Mouse (Mus musculus): ENCODE measurements around the gene Exosc10.

Gene Exosc10

DNA sequence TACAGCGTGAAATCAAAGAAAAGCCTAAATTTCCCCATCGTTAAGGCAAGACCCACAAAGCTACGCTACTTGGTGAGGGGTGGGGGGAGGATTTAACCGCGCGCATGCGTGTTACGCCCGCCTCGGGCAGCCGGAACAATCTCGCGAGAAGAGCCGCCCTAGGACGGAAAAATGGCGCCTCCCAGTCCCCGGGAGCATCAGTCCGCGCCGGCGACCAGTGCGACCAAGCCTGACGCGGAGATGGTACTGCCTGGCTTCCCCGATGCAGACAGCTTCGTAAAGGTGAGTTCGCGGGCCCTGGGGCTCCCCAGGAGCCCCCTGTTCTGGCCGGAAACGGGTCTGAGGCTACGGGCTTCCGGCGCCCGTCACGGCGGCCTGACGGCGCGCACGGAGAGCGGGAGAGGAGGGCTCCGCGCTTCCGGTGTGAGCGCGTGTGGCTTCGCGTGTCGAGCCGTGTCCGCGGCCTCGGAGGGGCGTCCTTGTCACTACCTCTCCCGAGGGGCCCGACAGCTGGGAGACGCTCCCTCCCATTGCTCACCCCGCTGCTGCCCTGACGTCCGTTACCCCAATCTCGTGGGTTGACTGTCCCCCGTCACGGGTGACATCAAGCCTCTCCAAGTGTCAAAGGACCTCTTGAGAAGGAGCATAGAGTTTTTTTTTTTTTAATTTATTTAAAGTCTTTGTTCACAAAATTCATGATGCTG lies at the start of gene Exosc10:
Gene Exosc10 (plus strand): TSS at position 133 of the 704 bp plus-strand sequence.
- DNase-seq (ENCODE audit: low spot score) = peak; percentile 89

DNA sequence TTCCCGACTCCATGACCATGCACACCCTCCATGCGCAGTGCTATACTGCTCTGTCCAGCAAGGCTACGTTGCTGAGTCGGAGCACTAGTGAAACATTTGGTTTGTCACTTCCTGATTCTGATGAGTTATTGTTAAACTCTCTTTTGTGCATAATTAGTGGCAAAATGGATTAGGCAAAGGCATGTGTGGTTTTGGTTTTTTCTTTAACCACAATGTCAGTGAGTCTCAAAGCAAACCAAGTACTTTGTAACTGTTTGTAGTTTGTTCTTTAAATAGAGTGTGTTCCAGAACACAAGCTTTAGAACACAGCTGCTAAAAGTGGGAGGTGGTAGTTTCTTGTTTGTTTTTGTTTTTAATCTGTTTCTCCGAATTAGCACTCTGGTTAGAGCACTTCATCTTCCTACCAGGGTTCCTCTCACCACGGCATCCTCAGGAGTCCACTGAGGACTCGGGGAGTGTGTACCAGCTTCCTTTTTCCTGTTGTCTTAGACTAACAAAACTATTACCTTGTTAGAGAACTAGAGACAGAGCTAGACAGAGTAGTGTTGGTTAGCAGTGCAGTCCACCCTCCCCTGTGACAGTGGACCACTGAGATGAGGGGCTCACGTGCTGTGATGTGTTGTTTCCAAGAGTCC lies 48.7 kb upstream of the Exosc10 start:
- DNase-seq (ENCODE audit: low spot score) = no peak

DNA sequence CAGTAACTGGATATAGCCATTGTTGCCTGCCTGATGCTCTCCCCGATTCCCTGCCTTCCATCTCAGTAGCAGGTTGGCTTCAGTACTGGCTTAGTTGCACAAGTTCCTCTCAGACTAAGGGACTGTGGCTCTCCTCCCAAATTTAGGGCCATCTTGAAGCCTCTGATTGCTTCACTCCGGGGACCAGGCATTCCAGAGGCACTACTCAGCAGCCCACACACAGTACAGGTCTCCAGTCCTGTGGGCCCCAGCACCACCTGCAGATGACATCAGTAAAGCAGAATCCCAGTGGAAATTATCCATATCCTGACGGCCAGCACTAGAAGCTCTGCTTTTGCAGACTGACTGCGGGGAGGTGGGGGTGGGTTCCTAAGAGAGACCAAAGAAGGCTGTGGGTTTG lies 47.5 kb upstream of the Exosc10 start:
- DNase-seq (ENCODE audit: low spot score) = no peak

DNA sequence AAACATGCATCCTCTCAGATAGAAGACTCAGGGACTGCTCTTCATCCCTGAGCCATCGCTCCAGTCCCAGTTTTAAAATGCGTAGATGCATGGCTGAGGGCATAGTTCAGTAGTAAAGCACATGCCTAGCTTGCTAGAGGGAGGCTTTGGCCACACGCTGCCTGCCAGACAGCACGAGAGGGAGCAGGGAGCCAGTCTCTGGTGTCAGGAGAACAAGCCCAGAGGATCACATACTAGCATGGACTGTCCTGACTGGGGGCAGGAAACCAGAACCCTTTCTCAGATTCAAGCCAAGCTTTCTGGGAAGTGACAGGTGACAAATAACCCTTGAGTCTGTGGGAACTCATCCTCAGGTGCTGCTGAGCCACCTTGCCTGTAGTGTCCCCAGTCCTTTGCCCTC lies 46.9 kb upstream of the Exosc10 start:
- no peak for DNase-seq (ENCODE audit: low spot score)

DNA sequence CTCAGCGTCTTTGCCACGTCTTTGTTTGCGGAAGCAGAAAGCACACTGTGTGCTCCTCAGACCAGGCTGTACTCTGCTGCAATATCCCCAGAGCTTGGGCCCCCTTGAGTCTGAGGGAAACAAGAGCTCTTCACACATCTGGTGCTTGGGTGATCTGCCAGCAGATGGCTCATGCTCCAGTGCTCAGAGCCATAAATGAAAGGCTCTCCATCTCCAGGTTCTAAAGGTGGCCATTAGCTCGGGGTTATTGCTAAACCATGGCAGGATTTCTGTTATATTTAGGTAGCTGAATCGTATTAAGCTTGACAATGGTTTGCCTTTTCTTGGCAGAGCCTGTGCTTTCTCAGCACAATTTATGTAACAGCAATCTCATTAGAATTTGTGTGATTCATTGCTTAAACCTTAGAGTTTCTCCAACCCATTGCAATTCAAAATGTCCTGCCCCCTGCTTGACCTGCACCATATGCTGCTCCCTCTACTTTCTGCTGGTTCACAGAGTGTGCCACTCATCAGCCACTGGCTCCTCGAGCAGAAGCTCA lies 45.1 kb upstream of the Exosc10 start:
- no peak for DNase-seq (ENCODE audit: low spot score)

DNA sequence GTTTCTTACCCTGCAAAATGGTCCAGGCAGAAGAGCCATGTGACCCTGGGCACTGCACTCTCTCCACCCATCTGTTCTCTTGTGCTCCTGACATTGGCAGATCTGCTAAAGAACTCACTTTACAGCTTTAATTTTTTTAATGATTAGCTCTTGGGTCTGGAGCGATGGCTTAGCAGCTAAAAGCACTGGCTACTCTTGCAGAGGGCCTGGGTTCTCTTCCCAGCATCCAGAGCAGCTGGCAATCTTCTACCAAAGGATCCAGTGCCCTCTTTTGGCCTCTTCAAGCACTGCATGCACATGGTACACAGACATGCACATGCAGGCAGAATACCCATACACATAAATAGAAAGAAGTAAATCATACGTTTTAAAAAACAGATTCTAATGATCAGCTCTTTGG lies 42.9 kb upstream of the Exosc10 start:
- no peak for DNase-seq (ENCODE audit: low spot score)

DNA sequence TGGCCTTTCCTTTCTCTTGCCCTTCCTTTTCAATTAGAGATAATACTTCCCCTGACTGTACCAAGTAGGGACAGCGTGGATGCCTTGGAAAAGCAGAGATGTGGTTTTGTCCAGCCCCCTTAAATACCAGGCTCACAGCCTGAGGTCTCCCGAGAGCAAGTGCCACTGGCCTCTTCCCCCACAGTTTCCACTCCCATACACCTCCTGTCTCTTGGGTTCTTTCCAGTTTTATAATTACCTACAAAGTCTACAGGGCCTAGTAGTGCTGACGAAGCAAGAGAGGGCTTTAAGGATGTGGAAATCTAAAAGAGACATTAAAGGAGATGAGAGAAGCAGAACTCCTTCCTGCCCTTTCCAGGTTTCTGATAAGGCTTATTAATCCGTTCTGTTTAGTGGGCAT lies 40.4 kb upstream of the Exosc10 start:
- no peak for DNase-seq (ENCODE audit: low spot score)

DNA sequence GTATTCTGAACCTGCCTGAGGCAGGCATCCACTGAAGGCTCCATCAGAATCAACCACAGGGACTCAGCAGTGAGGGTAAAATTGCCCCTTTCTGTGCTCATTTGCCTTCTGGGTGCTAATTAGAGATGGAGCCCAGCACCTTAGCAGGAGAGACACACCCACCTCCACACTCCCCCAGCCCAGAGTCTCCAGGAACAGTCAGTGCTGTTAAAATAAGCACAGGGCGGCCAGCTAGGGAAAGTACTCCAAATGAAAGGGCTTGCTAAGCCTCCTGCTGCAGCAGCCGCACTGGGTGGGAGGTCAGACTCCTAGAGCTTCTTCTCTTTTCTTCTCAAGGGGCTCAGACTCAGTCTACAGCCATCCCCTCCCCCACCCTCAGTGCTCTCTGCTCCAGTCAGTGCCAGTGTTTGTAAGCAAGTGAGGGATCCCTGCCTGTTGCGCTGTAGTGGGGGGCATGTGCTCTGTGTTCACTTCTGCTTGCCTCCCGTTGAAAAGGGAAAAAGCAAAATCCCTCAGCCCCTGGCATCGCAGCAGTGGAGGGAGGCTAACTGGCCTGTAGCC lies 39.9 kb upstream of the Exosc10 start:
- DNase-seq (ENCODE audit: low spot score) = no peak

DNA sequence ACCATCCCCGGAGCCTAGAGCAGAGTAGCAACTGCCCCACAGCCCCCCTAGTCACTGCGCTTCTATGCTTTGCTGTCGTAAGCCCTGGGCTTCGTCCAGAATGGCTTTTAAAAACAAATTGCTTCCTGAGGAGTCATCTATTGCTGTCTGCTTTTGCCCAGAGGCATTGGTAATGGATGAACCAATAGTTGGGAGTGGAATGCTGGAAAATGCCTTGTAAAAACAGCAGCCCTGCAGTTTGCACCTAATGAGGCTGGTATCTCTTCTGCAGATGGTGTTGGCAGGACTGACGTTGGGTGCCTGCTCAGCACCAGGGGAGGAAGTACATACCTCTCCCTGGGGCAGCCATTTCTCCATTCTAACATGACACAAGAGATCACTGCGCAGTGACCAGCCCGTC lies 34.7 kb upstream of the Exosc10 start:
- no peak for DNase-seq (ENCODE audit: low spot score)

DNA sequence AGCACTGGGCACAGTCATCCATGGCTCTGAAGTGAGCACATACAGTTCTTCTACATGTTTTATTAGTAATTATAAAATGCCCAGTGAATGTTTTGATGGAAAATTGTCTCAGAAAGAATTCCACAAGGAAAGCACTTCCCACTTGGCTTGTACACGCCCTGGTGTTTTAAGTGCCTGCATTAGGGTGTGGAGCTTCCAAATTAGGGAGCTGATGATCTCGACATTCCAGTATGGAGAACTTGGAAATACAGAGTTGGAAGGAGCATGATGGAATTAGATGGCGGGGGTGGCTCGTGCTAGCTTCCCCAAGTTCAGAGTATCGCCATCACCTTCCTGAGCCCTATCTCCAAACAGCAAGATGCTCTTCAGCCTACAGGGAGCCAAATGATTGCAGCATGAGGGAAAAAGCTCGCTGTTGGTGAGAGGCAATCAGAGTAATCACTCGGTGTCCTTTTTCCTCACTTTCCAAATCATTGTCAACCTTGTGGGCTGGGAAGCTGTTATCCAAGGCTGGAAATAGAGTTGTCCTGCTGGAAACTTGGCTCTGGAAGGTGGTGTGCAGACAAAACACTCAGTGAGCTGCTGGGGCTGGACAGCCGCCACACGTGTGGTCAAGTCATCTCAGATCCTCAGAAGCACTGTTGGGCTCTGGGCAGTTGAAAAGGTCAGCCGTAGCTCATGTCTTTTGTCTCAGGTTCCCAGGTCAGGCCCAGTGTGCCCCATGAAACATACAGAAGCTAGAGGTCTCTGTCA lies 30.9 kb upstream of the Exosc10 start:
- no peak for DNase-seq (ENCODE audit: low spot score)

DNA sequence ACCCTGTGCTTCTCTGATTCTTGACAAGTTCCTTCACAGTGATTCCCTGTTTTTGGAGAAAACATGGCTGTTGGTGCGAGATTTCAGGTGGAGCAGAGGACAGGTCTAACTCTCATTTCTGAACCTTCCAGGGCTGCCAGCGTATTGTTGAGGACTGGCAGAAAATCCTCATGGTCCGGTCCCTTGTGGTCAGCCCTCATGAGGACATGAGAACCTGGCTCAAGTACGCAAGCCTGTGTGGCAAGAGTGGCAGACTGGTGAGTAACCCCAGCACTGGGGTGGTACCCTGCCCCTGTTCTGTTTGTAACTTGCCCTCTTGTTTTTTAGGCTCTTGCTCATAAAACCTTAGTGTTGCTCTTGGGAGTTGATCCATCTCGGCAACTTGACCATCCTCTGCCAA lies 27.9 kb upstream of the Exosc10 start:
- DNase-seq (ENCODE audit: low spot score) = no peak

DNA sequence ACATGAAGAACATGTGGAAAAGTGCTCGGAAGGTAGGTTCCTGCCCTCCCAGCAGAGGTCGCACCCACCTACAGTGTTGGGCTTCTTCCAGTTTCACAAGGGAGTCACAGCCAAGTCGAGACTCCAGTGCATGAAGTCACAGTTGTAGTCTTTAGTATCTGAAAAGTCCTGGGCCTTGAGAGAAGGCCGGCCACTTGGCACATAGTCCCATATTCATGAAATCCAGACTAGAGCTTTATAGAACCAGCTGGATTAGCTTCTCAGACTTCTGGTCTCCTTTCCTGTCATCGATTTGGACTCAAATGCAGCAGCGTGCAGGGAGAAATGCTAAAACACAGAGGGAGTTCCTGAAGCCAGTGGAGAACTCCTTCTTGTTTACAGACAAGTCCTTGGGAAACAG lies 27.5 kb upstream of the Exosc10 start:
- DNase-seq (ENCODE audit: low spot score) = no peak

DNA sequence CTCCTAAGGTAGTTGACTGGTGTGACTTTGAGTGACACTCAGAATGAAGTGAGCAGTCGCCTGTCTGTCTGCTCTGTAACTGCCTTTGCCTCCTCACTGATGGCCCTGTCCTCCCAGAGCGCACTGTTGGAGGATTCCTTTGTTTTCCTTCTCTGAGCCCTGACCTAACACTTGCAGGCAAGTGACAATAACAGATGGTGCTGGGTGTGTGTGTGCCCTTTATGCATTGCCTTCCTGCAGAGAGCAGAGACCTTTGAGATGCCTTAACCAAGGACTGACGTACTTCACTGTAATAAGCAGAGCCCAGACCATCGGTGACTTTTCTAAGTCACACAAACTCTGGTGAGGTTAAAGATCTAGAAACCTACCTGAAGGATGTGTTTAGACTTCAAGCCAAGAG lies 26.9 kb upstream of the Exosc10 start:
- DNase-seq (ENCODE audit: low spot score) = no peak

DNA sequence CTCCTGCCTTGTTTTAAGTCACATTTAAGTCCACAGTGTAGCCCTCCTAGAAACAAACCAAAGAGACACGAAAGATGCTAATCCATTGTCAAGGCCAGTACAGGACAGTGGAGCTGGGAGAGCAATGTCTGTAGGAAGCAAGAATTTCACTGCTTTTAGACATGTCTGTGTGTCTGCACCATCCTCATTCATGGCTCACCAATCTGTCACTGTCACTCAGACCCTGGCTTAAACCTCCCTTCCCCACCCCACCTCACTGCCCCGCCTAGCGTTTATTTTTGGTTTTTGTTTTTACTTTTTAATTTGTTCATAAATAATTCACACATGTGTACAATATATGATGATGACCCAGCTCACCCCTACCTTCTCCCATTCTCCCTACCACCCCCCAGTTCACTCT lies 25.7 kb upstream of the Exosc10 start:
- no peak for DNase-seq (ENCODE audit: low spot score)

DNA sequence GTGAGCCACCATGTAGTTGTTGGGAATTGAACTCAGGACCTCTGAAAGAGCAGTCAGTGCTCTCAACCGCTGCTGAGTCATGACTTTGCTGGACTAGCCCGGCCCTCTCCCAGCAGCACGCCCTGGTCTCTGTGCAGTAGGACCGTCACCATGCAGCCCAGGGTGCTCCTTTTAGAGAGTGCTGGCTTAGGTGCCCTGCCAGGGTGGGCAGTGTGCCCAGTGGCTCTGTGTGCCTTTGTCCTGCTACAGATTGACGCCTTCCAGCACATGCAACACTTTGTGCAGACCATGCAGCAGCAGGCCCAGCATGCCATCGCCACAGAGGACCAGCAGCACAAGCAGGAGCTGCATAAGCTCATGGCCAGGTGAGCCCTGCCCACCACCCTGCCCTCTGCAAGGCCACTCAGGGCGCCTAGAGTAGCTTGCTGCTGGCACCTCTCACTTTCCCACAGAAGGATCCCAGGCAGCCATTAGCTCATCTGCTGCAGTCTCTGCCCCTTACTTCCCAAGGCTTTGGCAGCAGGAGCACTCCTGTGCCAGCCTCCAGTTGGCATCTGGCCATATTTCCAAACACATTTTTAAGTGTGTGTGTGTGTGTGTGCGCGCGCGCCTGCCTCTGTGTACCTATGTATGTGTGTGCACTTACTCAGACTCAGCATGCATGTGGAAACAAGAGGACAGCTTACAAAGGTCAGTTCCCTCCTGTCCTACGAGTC lies 24.5 kb upstream of the Exosc10 start:
- DNase-seq (ENCODE audit: low spot score) = no peak

DNA sequence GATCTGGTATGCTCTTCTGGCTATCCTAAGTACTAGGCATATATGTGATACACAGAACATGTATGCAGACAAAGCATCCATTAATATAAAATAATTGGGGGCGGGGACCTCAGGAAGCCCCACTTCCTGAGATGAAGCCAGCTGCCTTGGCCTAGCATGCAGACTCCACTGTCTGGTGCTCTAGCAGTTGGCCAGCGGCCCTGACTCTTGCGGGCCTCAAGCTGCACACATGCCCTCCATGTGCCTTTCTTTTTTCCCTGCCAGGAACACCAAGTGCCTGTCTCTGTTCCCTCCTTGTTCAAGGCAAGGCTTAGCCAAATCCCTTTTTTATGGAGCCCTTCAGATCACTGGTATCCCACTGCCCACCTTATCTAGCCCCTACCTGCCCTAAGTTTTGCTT lies 22.4 kb upstream of the Exosc10 start:
- no peak for DNase-seq (ENCODE audit: low spot score)

DNA sequence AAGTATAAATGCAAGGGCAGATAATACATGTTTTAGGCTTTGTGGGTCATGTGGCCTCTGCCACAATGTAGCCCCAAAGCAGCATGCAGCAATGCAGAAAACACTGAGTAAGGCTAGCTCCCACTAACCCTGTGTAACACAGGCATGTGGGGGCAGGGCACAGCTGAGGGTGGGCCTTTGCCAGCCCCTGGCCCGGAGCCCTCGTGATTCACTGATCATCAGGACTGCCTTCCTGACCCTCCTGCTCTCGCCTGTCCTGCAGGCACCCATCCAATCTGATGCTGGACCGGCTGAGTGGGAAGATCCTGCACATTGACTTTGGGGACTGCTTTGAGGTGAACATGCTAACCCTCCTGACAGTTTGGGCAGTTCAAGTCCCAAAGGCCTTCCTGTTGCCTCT lies 9.1 kb upstream of the Exosc10 start:
- no peak for DNase-seq (ENCODE audit: low spot score)

DNA sequence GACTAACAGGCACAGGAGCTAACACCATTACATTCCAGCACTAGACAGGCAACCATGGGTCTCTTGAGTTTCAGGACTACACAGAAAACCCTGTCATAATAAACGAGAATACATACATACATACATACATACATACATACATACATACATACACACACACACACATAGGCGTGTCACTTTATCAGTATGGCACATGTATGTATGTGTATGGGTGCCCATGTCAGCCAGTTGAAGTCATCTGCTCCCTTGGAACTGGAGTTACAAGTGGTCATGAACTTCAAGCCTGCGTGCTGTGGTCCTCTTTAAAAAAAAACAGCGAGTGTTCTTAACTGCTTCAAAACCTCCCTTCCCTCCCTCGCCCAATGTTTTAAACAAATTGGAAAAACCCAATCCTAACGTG lies 463 bp upstream of the Exosc10 start:
- DNase-seq (ENCODE audit: low spot score) = no peak

DNA sequence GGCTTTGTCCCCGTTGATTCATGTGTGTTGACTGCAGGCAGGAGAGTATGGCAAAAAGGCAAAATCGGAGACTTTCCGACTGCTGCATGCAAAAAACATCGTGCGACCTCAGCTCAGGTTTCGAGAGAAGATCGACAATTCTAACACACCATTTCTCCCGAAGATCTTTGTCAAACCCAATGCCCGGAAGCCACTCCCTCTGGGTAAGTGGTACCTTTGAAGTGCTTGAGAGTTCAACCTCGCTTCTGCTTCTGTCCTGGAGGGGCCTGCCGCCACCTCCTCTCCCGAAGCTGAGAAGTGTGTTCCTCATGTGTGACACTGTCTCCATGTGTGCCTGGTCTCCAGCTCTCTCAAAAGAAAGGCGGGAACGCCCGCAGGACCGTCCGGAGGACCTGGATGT lies 4.4 kb downstream of the Exosc10 start:
- no peak for DNase-seq (ENCODE audit: low spot score)

DNA sequence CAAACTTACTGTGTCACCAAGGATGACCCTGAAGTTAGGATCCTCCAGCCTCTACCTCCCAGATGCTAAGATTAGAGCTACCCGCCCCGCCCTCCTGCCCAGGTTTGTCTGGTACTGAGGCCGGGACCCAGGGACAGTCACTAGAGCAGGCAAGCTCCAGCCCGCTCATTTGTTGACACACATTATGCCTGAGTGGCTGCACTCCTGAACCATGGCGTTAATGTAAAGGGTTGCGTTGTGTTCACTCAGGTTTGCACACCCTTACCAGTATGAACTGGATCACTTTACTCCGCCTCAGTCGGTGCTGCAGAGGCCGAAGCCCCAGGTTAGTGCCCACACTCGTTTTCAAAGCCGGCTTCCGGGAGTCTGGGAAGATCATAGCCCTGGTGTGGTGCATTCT lies 5.4 kb downstream of the Exosc10 start:
- no peak for DNase-seq (ENCODE audit: low spot score)

DNA sequence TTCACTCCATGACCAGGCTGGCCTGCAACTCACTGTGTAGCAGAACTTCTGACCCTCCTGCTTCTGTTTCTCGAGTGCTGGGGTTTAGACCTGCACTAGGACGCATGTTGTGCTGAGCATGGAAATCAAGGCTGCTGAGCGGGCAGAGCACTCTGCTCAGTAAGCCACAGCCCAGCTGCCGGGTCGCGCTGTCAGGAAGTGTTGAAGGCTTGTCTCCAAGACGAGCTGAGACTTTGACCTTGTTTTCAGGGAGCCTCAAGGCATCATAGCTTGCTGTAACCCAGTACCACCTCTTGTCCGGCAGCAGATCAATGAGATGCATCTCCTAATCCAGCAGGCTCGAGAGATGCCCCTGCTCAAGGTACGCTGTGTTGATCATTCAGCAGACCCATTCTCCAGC lies 11.9 kb downstream of the Exosc10 start:
- DNase-seq (ENCODE audit: low spot score) = no peak

DNA sequence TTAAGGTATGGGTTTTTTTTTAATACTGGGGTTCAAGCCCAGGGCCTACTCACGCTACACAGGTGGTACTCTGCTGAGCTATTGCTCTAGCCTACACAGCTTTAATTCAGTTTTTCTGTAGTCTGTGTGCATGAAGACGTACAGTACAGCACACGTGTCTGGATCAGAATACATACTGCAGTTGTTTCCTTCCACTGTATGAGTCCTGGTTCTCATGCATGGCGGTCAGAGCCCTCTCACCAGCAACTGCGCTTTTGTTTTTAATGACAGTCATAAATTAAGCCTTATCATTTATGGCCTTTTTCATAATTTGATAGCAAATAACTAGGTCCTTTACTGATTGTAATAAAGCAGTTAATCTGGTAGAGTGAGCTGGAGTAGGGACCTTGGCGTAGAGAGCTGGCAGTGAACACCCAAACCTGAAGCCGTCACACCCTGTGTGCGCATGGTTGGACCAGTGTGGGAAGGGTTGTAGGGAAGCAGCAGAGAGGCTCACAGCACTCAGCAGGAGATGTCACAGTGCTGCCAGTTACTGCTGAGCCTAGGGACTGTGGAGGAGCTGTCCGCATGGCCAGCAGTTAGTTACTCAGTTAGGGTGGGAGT lies 12.6 kb downstream of the Exosc10 start:
- no peak for DNase-seq (ENCODE audit: low spot score)

Measured in testis, postnatal 14 days (tissue).